Mouse (Mus musculus): ENCODE measurements around the gene Pcf11.

Pcf11 gene

GRCm38 (mm10) chr7:92638050-92638449 lies 31.7 kb downstream of the Pcf11 start:
- DNase-seq (ENCODE audit: extremely low read depth, low read depth, low spot score): no peak

GRCm38 (mm10) chr7:92637021-92637625 lies 32.6 kb downstream of the Pcf11 start, which contains the start of gene Ankrd42:
Gene Ankrd42, minus strand, starts transcription at chr7:92637142.
- DNase-seq (ENCODE audit: extremely low read depth, low read depth, low spot score): peak; percentile 33

GRCm38 (mm10) chr7:92636295-92637011 lies 33.3 kb downstream of the Pcf11 start:
- no peak for DNase-seq (ENCODE audit: extremely low read depth, low read depth, low spot score)

- DNase-seq (ENCODE audit: extremely low read depth, low read depth, low spot score): no peak
Measured at GRCm38 (mm10) chr7:92630167-92630566, 39.6 kb downstream of the Pcf11 start.

GRCm38 (mm10) chr7:92624488-92624887 lies 45.2 kb downstream of the Pcf11 start:
- DNase-seq (ENCODE audit: extremely low read depth, low read depth, low spot score): no peak

- no peak for DNase-seq (ENCODE audit: extremely low read depth, low read depth, low spot score)
Measured at GRCm38 (mm10) chr7:92610830-92611229, 58.9 kb downstream of the Pcf11 start.

GRCm38 (mm10) chr7:92604961-92605360 lies 64.8 kb downstream of the Pcf11 start:
- DNase-seq (ENCODE audit: extremely low read depth, low read depth, low spot score): no peak
